Mouse (Mus musculus) midbrain, embryonic 10.5 days (tissue): Measurements from ENCODE around the gene Sntg2. TPM values are rescaled to one million over a fixed set of nuclear protein-coding genes. Genes with fewer than 3 reads are reported as not detected.

Experiments used
- DNase-seq: peaks from one replicate; pipeline ENCODE4 v3.0.0-alpha.2; 2017; ENCODE audit warnings: low spot score
- H3K27ac ChIP-seq: fragments of 300-500 bp; sonication (generic); replicated peaks from 2 replicates; pipeline ENCODE4 v1.5.1; 2016; ENCODE audit warnings: mild to moderate bottlenecking
- H3K27me3 ChIP-seq: fragments of 300-500 bp; sonication (generic); 2 replicates; pipeline ENCODE4 v1.6.1; 2016; ENCODE audit warnings: low read depth, mild to moderate bottlenecking; ENCODE audit not compliant: poor library complexity, severe bottlenecking
- H3K36me3 ChIP-seq: fragments of 300-500 bp; sonication (generic); 2 replicates; pipeline ENCODE4 v1.6.1; 2016; ENCODE audit warnings: mild to moderate bottlenecking, moderate library complexity
- H3K4me1 ChIP-seq: fragments of 300-500 bp; sonication (generic); 2 replicates; pipeline ENCODE4 v1.6.1; 2016
- H3K4me3 ChIP-seq: fragments of 300-500 bp; sonication (generic); 2 replicates; pipeline ENCODE4 v1.5.1; 2016; ENCODE audit warnings: mild to moderate bottlenecking, moderate library complexity
- H3K9me3 ChIP-seq: fragments of 300-500 bp; sonication (generic); replicated peaks from 2 replicates; pipeline ENCODE4 v1.6.1; 2016; ENCODE audit warnings: mild to moderate bottlenecking
- WGBS: fragments of 180-500 bp; shearing (Covaris S2); methylation state at CpG from one replicate; pipeline ENCODE4 v1.1.7; 2016; 5-methylcytosine and 5-hydroxymethylcytosine counted together
- polyA plus RNA-seq: library from polyadenylated mRNA; unstranded; fragments of >200 nt; fragmentation: Nextera tagmentation; extraction: Ambion mirVana; gene quantifications from 2 replicates; pipeline ENCODE4 v1.2.1, GENCODE M21; 2016

Gene Sntg2
- polyA plus RNA-seq, 1 experiment from 2014 or later = 0.49 TPM

DNA sequence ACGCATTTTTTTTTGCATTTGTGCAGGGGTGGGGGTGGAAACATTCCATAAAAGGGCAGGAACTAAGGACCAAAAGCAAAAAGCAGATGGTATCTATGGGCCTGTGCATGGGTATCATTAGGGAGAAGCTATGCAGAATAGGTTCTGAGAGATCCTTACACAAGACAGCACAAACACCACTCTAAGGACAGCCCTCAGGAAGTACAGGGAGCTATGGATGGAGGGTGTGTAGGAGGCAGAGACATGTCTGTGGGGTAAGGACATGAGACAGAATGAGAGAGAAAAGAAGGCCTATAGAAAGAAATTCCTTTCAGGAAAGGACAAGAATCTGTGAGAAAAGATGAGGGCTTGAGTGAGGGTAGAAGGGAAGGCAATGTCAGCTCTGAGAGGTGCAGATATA is 193.6 kb downstream of the Sntg2 start:
- Histone ChIP-seq H3K9me3 (no peaks in the 10 kb centered on the region), H3K27me3 (no peaks in the 10 kb centered on the region), H3K36me3 (no peaks in the 10 kb centered on the region), H3K27ac (no peak overlapping the region), H3K4me3 (no peak overlapping the region), H3K4me1 (no peaks in the 10 kb centered on the region)
- 87% methylated on average over 1 of the region's 1 CpGs for WGBS
- no peak for DNase-seq

DNA sequence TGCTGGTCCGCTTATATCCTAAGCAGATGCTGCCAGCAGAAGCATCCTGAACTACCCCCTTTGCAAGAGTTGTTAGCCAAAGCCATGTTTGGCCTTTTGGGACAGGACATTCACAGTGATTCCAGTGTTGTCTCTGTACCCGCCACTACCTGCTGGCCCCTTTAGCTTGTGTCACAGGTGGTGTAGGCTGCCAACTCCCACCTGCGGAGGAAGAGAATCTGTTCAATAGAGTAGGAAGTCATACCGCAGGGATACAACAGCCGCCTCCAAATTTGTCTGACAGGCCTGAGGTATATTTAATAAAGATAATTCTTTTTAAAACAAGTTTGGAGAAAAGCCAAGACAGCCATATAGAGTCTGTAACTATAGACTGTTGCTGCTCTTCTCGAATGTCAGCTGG is 195.2 kb downstream of the Sntg2 start:
- Histone ChIP-seq H3K9me3 (no peaks in the 10 kb centered on the region), H3K27ac (no peak overlapping the region), H3K27me3 (no peaks in the 10 kb centered on the region), H3K36me3 (no peaks in the 10 kb centered on the region), H3K4me3 (no peak overlapping the region), H3K4me1 (no peaks in the 10 kb centered on the region)
- no peak for DNase-seq
- 91% methylated on average over 6 of the region's 6 CpGs for WGBS

DNA sequence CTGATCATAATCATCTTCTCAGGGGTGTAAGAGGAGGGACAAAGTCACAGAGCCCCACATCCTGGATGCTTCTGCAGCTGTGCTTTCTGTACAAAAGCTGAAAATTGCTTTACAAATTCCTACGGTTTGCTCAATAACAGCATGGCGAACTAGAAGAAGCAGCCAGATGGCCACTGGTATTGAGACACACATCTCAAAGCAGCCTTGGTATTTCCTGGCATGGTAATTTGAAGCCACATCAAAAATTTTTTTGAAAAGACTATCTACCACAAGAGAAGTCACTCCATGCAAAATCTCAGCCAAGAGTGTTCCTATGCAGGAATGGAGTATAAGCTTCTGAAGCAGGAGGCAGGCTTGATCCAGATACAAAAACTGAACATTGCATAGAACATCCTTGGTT is 195.6 kb downstream of the Sntg2 start:
- DNase-seq = no peak
- Histone ChIP-seq H3K4me3 (no peak overlapping the region), H3K27me3 (no peaks in the 10 kb centered on the region), H3K27ac (no peak overlapping the region), H3K36me3 (no peaks in the 10 kb centered on the region), H3K4me1 (no peaks in the 10 kb centered on the region), H3K9me3 (no peaks in the 10 kb centered on the region)
- 93% methylated on average over 2 of the region's 2 CpGs for WGBS

DNA sequence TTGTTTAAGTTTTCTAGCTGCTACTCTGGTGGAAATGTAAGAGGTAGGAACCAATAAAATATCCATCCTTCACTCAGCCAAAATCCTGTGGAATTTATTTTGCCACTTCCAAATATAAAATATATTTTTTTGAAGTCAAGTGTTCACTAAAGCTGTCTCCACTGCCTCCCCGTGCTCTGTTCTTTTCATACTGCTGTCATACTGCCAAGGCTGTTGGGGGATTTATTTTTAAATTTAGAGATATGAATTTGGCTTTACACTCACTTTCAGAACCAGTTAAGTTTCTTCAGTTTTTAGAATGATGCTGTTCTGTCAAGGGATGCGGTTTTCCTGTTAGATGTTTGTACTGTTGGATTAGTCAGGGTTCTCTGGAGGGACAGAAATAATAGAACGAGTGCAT is 204.7 kb downstream of the Sntg2 start:
- H3K27ac ChIP-seq = no peak overlapping the region
- no peaks in the 10 kb centered on the region for H3K9me3 ChIP-seq
- no peaks in the 10 kb centered on the region for H3K4me1 ChIP-seq
- H3K27me3 ChIP-seq = no peaks in the 10 kb centered on the region
- DNase-seq = no peak
- WGBS = 85% methylated on average over 3 of the region's 3 CpGs
- H3K4me3 ChIP-seq = no peak overlapping the region
- no peaks in the 10 kb centered on the region for H3K36me3 ChIP-seq

DNA sequence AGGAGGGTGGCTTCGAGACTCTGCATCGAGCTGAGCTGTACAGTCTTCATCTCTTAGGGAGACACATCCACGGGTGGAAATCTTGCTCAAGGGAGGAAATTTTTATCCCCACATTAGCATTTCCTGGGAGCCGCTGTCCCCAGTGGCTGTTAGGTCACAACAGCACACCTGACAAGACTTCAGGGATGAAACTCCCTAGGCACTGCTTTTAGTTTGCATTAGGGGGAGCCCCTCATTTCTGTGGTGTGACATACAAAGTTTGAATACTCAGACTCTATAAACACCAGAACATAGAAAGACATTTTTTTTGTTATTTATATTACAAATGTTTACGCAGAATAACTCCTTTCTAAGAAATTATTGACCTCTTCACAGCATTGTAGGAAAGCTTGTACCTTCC is 208.6 kb downstream of the Sntg2 start:
- DNase-seq = no peak
- H3K4me3 ChIP-seq = no peak overlapping the region
- no peaks in the 10 kb centered on the region for H3K9me3 ChIP-seq
- no peak overlapping the region for H3K27ac ChIP-seq
- no peaks in the 10 kb centered on the region for H3K4me1 ChIP-seq
- no peaks in the 10 kb centered on the region for H3K27me3 ChIP-seq
- 86% methylated on average over 5 of the region's 5 CpGs for WGBS
- no peaks in the 10 kb centered on the region for H3K36me3 ChIP-seq

DNA sequence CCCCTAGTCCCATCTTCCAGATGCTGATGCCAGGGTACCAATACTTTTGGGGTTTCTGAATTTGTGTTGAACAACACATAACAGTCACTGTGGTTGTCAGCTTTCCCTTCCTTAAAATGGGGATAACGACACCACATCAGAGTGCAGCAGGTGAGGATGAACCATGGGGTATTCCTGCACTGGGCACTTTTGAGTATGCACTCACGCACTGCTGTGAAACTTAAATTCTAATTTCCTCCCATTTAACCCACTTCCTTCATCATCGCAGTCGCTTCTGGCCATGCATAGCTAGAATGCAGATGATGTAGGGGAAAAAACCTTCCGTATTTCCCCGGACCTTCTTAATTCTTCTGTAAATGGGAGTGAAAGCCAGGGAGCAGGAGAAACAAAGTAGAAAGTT is 209.2 kb downstream of the Sntg2 start:
- no peaks in the 10 kb centered on the region for H3K27me3 ChIP-seq
- WGBS = 96% methylated on average over 6 of the region's 6 CpGs
- no peaks in the 10 kb centered on the region for H3K36me3 ChIP-seq

DNA sequence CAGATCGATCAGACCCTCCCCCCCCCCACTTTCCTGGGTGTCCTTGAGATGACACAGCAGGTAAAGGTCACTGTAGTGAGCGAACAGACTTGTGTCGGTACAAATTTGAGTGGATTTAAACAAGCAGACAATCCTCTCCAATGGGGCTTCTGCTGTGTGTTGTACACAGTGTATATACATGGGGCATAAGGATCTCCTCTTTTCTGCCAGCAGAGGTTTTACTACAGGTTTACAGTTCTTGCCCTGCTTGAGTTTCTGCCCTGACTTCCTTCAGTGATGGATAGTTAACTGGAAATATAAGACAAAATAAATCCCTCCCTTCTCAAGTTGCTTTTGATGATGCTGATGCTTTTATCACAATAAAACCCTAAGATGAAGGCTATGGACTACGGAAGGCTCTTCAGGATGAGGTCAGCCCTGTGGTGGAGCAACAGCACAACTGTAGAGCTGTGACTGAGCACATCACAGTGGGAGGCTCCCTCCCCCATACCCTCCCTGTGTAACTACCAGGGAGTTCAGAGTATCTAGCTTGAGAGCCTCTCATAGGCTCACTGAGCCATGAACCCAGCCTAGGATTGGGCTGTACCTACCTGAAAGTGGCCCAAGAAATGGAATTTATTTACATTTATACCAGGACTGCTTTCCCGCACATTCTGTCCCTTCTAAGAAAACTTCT is 211.3 kb downstream of the Sntg2 start:
- Histone ChIP-seq H3K36me3 (no peaks in the 10 kb centered on the region), H3K27me3 (no peaks in the 10 kb centered on the region), H3K27ac (no peak overlapping the region), H3K9me3 (no peaks in the 10 kb centered on the region), H3K4me3 (no peak overlapping the region), H3K4me1 (no peaks in the 10 kb centered on the region)
- DNase-seq = no peak
- WGBS = 85% methylated on average over 5 of the region's 5 CpGs

More for the DNA sequence above, 209.2 kb downstream of the Sntg2 start:
- Histone ChIP-seq H3K9me3 (no peaks in the 10 kb centered on the region), H3K4me3 (no peak overlapping the region), H3K27ac (no peak overlapping the region), H3K4me1 (no peaks in the 10 kb centered on the region)
- DNase-seq = no peak

DNA sequence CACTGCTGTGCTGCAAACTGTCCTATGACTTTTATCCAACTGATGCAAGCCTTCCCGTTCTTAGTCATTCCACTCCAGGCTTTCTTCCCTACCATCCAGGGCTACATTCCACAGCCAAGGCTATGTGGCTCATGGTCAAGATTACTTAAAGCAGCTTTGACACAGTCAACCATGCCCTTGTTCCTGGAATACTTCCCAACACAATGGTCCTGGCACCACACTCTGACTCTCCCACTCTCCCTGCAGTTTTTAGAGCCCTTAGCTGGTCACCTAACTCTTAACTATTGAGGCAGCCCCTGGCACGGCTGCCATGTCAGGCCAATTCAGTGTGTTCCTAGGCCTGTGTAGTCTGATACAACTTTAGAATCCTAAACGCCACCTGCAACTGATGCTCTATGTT is 212.7 kb downstream of the Sntg2 start:
- H3K4me1 ChIP-seq = no peaks in the 10 kb centered on the region
- no peak for DNase-seq
- H3K36me3 ChIP-seq = no peaks in the 10 kb centered on the region
- no peaks in the 10 kb centered on the region for H3K9me3 ChIP-seq
- no peak overlapping the region for H3K4me3 ChIP-seq
- no peak overlapping the region for H3K27ac ChIP-seq
- 84% methylated on average over 3 of the region's 3 CpGs for WGBS
- H3K27me3 ChIP-seq = no peaks in the 10 kb centered on the region

DNA sequence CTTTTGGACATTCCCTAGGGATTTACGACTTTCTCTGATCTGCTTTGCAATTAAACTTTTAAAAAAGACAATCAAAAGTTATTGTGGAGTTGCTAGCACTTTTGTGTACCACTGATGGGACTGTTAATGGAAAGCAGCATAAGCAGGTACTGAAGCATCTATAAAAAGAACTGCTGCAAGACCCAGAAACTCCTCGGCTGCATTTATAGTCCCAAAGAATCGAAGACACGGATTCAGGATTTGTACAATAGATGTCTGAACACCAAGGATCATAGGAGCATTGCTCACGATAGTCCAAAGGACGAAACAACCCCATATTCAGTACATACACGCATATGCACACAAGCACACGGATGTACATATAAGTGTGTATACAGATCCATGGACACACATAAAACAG is 213.4 kb downstream of the Sntg2 start:
- 92% methylated on average over 8 of the region's 8 CpGs for WGBS
- Histone ChIP-seq H3K36me3 (no peaks in the 10 kb centered on the region), H3K4me3 (no peak overlapping the region), H3K27ac (no peak overlapping the region), H3K27me3 (no peaks in the 10 kb centered on the region), H3K4me1 (no peaks in the 10 kb centered on the region), H3K9me3 (no peaks in the 10 kb centered on the region)
- DNase-seq = no peak

DNA sequence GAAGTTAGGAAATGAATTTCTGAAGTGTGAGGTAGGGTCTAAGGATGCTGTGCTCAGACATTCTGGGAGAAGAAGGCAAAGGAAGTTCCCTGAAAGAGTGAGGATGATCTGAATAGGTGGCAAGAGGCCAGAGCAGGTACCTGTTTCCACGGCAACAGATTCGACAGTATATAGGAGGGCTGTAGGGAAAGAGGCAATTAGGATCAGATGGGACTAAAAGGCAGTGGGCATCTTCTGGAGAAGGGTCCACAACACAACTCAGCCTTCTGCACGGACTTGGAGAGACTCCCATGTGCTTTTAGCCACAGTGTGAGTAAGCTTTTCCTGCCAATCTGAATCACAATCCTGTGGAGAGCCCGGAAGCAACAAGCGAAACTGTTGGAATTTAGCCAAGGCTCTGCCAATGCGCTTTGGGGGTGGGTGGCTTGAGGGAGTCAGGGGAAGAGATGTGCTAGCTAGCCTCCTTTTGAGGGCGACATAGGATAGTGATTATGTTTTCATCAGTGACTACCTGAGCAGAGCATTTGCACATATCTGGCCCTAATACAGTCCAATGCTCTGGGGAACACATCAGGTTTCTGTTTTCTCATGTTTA is 219.0 kb downstream of the Sntg2 start:
- Histone ChIP-seq H3K27me3 (no peaks in the 10 kb centered on the region), H3K9me3 (no peaks in the 10 kb centered on the region), H3K36me3 (no peaks in the 10 kb centered on the region), H3K4me1 (no peaks in the 10 kb centered on the region), H3K4me3 (no peak overlapping the region), H3K27ac (no peak overlapping the region)
- WGBS = 72% methylated on average over 7 of the region's 7 CpGs
- no peak for DNase-seq

DNA sequence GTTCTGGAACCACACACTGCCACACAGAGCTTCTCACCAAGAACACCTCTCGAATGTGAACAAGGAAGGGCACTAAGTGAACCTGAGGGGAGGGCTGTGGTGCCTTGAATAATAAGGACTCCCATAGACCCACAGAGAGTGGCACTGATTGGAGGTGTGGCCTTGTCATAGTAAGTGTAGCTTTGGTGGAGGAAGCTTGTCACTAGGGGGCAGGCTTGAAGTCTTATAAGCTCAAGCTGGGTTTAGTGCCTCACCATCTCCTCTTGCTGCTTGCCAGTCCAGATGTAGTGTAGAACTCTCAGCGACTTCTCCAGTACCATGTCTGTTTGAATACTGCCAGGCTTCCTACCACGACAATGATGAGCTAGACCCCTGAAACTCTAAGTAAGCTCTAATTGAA is 231.1 kb downstream of the Sntg2 start:
- no peaks in the 10 kb centered on the region for H3K27me3 ChIP-seq
- 70% methylated on average over 3 of the region's 3 CpGs for WGBS
- H3K9me3 ChIP-seq = no peaks in the 10 kb centered on the region
- no peak overlapping the region for H3K4me3 ChIP-seq
- H3K27ac ChIP-seq = no peak overlapping the region
- no peak for DNase-seq
- H3K36me3 ChIP-seq = no peaks in the 10 kb centered on the region
- H3K4me1 ChIP-seq = no peaks in the 10 kb centered on the region

DNA sequence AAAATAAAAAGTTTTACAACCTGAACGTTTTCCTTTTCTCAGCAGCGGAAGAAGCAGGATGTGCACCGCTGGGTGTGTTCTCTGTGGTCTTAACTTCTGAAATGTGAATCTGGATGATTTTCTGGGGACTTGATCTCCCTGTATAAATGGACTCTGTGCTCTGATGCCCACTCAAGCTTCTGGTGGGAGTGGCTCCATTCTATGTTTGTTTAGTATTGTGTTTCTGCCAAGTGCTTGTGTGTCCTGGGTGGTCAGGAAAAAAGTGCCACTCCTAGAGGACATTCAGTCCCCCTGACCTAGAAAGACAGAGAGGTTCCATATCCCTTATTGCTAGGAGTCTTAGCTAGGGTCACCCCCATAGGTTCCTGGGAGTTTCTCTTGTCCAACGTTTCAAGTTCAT is 240.7 kb downstream of the Sntg2 start, which contains the start of gene Tpo:
Gene Tpo, minus strand, starts transcription at position 101 of the 400 bp plus-strand sequence.
- WGBS = 85% methylated on average over 4 of the region's 4 CpGs
- no peaks in the 10 kb centered on the region for H3K4me1 ChIP-seq
- H3K36me3 ChIP-seq = no peaks in the 10 kb centered on the region
- no peak within 1 kb of the TSS for H3K4me3 ChIP-seq
- H3K27me3 ChIP-seq = no peaks in the 10 kb centered on the region
- no peaks in the 10 kb centered on the region for H3K9me3 ChIP-seq
- no peak within 1 kb of the TSS for H3K27ac ChIP-seq
- no peak for DNase-seq

DNA sequence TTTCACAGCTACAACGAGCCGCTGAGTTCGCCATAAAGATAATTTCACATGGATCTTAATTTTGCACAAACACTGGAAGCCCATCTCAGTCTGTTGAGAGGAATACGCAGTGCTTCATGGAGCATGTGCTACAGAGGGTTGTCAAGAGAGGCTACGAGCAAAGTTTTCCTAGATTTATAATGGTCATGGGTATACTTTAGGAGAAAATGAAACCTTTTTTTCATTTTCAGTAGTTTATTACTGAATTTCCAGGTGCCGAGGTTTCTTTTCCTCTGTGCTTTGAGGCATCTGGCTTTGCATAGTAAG is 243.8 kb downstream of the Sntg2 start:
- no peaks in the 10 kb centered on the region for H3K9me3 ChIP-seq
- DNase-seq = no peak
- H3K36me3 ChIP-seq = no peaks in the 10 kb centered on the region
- H3K4me3 ChIP-seq = no peak overlapping the region
- H3K4me1 ChIP-seq = no peaks in the 10 kb centered on the region
- 92% methylated on average over 6 of the region's 6 CpGs for WGBS
- no peak overlapping the region for H3K27ac ChIP-seq
- no peaks in the 10 kb centered on the region for H3K27me3 ChIP-seq
